Mouse (Mus musculus) thymus, postnatal 14 days (tissue): Measurements from ENCODE around the gene Oprd1.

Source experiments
- DNase-seq: peaks from one replicate; pipeline ENCODE4 v3.0.0; 2021

Gene Oprd1

GRCm38 (mm10) chr4:132078296-132078714 is 66.0 kb downstream of the Oprd1 start:
- DNase-seq: no peak

GRCm38 (mm10) chr4:132077445-132077844 is 66.8 kb downstream of the Oprd1 start:
- no peak for DNase-seq

- peak; percentile 36 for DNase-seq
Measured at GRCm38 (mm10) chr4:132076480-132077405, 67.5 kb downstream of the Oprd1 start.

GRCm38 (mm10) chr4:132075796-132076195 is 68.5 kb downstream of the Oprd1 start:
- DNase-seq: no peak

- peak; percentile 100 for DNase-seq
Measured at GRCm38 (mm10) chr4:132074933-132075769, 69.1 kb downstream of the Oprd1 start, which contains the start of gene Epb41. Epb41 (minus strand) TSS chr4:132075321.

- DNase-seq: peak; percentile 64
Measured at GRCm38 (mm10) chr4:132074077-132074932, 70.0 kb downstream of the Oprd1 start, which contains the start of gene Gm10300. Gm10300 (plus strand) TSS chr4:132074697.

- DNase-seq: no peak
Measured at GRCm38 (mm10) chr4:132072946-132073345, 71.3 kb downstream of the Oprd1 start.

GRCm38 (mm10) chr4:132072156-132072555 is 72.1 kb downstream of the Oprd1 start:
- DNase-seq: no peak

- DNase-seq: no peak
Measured at GRCm38 (mm10) chr4:132071674-132072073, 72.6 kb downstream of the Oprd1 start.

- DNase-seq: no peak
Measured at GRCm38 (mm10) chr4:132067938-132068235, 76.4 kb downstream of the Oprd1 start.

GRCm38 (mm10) chr4:132067112-132067937 is 77.0 kb downstream of the Oprd1 start:
- no peak for DNase-seq

GRCm38 (mm10) chr4:132066101-132066773 is 78.0 kb downstream of the Oprd1 start:
- DNase-seq: no peak

GRCm38 (mm10) chr4:132065578-132065977 is 78.7 kb downstream of the Oprd1 start:
- DNase-seq: no peak

GRCm38 (mm10) chr4:132064550-132064949 is 79.7 kb downstream of the Oprd1 start:
- DNase-seq: no peak

- no peak for DNase-seq
Measured at GRCm38 (mm10) chr4:132062934-132063884, 81.1 kb downstream of the Oprd1 start.

GRCm38 (mm10) chr4:132062289-132062688 is 82.0 kb downstream of the Oprd1 start:
- DNase-seq: no peak
